Mouse (Mus musculus) stomach, embryonic 15.5 days (tissue): ENCODE data around the gene Madcam1. TPM values are rescaled to one million over a fixed set of nuclear protein-coding genes. Genes with fewer than 3 reads are reported as not detected.

ENCODE experiments used
- ATAC-seq: fragments of 200-750 bp; cut with Nextera tagmentation; 2 replicates; pipeline ENCODE4 v1.8.0; 2017; ENCODE audit warnings: low read depth, moderate number of reproducible peaks, moderate TSS enrichment; ENCODE audit not compliant: insufficient read depth, low FRiP score
- H3K27ac ChIP-seq: fragments of 300-500 bp; sonication (generic); 2 replicates; pipeline ENCODE4 v1.5.1; 2015; ENCODE audit warnings: mild to moderate bottlenecking, inconsistent platforms
- H3K27me3 ChIP-seq: fragments of 300-500 bp; sonication (generic); replicated peaks from 2 replicates; pipeline ENCODE4 v1.6.1; 2015; ENCODE audit warnings: inconsistent platforms
- H3K36me3 ChIP-seq: fragments of 300-500 bp; sonication (generic); 2 replicates; pipeline ENCODE4 v1.6.1; 2015; ENCODE audit warnings: inconsistent platforms
- H3K4me1 ChIP-seq: fragments of 300-500 bp; sonication (generic); 2 replicates; pipeline ENCODE4 v1.6.1; 2015; ENCODE audit warnings: inconsistent platforms
- H3K4me2 ChIP-seq: fragments of 300-500 bp; sonication (generic); 2 replicates; pipeline ENCODE4 v1.6.1; 2015; ENCODE audit warnings: mild to moderate bottlenecking, inconsistent platforms
- H3K4me3 ChIP-seq: fragments of 300-500 bp; sonication (generic); replicated peaks from 2 replicates; pipeline ENCODE4 v1.5.1; 2015; ENCODE audit warnings: inconsistent platforms
- H3K9ac ChIP-seq: fragments of 300-500 bp; sonication (generic); 2 replicates; pipeline ENCODE4 v1.6.1; 2015; ENCODE audit warnings: inconsistent platforms
- H3K9me3 ChIP-seq: fragments of 300-500 bp; sonication (generic); 2 replicates; pipeline ENCODE4 v1.6.1; 2016; ENCODE audit warnings: inconsistent platforms
- WGBS: fragments of 180-500 bp; shearing (Covaris S2); methylation state at CpG from one replicate; pipeline ENCODE4 v1.1.7; 2015; 5-methylcytosine and 5-hydroxymethylcytosine counted together
- polyA plus RNA-seq: library from polyadenylated mRNA; unstranded; fragments of >200 nt; fragmentation: Nextera tagmentation; extraction: Ambion mirVana; gene quantifications from 2 replicates; pipeline ENCODE4 v1.2.1, GENCODE M21; 2015

The Madcam1 gene
- polyA plus RNA-seq, 1 experiment from 2014 or later: 41.1 TPM

DNA sequence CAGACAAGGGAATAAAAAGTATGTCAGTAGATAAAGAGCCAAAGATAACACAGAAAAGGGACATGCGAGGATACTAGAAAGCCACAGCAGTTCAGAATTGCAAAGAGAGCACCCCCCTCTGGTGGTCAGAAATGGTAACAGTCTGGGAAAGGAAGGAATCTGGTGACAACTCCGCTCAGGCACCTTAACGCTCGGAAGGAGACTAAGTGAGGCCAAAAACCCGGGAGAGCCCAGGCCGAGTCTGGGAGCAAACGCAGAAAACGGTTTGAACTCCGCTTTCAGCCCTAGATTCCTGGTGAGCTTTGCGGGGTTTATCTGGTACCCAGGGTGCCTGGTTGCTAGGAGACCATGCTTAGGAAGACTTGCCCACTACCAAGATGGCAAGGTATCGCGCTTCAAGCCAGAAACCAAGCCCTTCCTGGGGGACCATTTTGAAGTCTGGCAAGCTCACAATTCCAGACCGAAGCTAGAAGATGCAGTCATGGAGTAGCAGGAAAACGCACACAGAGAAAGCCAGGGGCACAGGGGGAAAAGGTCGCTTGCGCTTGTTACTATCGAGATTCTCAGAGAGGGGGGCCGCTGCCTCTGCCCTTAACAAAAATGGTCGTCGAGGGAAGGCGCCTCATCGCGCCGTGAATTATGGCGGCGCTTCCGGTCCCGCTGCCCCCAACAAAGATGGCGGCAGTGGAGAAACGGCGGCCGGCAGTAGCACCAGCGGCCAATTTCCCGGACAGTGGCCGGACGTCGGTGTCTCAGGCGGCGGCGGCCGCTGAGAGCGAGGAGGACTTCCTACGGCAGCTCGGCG is 4.6 kb downstream of the Madcam1 start, which contains the start of gene Tpgs1:
Gene Tpgs1 (plus strand): TSS at position 599 of the 805 bp plus-strand sequence.
- under 1% methylated on average over 45 of the region's 45 CpGs for WGBS
- H3K36me3 ChIP-seq: peaks cover 6% of the 10 kb centered on the region; the same call in 1 of the 2 replicates
- H3K27me3 ChIP-seq: no peaks in the 10 kb centered on the region
- H3K4me3 ChIP-seq: peak within 1 kb of the TSS; percentile 100
- H3K27ac ChIP-seq: peak within 1 kb of the TSS; percentile 94
- peak; percentile 64 for ATAC-seq
- H3K4me1 ChIP-seq: peaks cover 15% of the 10 kb centered on the region
- H3K9ac ChIP-seq: peak within 1 kb of the TSS; percentile 92
- no peaks in the 10 kb centered on the region for H3K9me3 ChIP-seq
- peak within 1 kb of the TSS; percentile 89 for H3K4me2 ChIP-seq

DNA sequence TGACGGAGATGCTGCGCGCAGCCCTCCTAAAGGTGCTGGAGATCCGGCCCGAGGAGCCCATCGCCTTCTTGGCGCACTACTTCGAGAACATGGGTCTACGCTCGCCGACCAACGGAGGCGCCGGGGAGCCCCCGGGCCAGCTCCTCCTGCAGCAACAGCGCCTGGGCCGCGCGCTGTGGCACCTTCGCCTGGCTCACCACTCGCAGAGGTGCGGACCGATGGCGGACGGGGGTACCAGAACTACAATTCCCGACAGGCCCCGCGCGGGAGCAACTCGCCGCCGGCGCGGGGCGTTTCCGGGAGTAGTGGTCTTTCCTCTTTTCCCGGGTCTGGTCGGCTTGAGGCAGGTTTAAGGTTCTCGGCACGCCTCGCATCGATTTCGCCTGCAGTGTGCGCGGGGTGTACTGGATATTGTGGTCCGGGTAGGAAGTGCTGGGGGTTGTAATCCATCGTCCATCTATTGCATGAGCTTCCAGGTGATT is 5.3 kb downstream of the Madcam1 start:
- Histone ChIP-seq H3K4me1 (peaks cover 11% of the 10 kb centered on the region), H3K27me3 (no peaks in the 10 kb centered on the region), H3K36me3 (peaks cover 6% of the 10 kb centered on the region; the same call in 1 of the 2 replicates), H3K9me3 (no peaks in the 10 kb centered on the region), H3K4me3 (peak overlapping the region; percentile 100), H3K4me2 (peak overlapping the region; percentile 89), H3K9ac (peak overlapping the region; percentile 92), H3K27ac (peak overlapping the region; percentile 94)
- under 1% methylated on average over 47 of the region's 47 CpGs for WGBS
- peak; percentile 33; the same call in 1 of the 2 replicates for ATAC-seq

DNA sequence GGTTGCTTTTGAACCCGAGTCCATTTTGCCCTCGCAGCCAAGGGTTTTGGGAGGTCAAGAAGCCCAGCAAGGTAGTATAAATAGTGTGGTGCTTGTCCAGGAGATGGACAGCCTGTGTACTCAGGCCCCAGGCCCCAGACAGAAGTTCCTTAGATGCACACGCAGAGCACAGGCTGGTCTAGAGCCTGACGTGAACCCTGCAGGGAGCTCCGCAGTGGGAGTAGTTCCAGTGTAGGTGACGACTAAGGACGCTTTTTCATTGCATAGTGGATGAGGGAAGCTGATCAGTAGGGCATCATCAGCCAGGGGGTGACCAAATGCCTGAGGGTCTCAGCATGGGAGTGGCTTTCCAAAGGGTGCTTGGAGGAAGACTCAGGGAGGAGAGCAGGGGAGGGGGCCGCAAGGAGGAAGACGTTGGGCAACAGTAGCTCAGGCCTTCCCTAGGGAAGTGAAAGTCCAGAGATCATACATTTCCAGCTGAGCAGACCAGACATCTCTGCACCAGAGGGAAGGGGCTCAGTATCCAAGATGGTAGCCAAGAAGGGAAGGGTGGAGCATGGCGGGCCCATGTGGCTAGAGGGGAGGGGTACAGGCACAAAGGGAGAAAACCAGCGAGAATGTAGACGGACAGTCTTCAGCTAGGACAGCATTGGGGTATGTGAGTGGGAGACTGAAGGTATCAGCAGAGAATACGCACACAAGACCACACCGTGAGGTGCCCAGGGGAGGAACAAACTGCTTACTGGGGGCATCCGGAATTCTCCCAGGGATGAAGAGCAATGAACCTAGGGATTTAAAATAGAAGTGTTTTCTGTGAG is 5.9 kb downstream of the Madcam1 start:
- H3K27ac ChIP-seq: peak overlapping the region; percentile 94
- H3K4me1 ChIP-seq: peaks cover 11% of the 10 kb centered on the region
- peak overlapping the region; percentile 89 for H3K4me2 ChIP-seq
- peak overlapping the region; percentile 92 for H3K9ac ChIP-seq
- ATAC-seq: peak; percentile 9; the same call in 1 of the 2 replicates
- no peaks in the 10 kb centered on the region for H3K27me3 ChIP-seq
- H3K9me3 ChIP-seq: no peaks in the 10 kb centered on the region
- H3K4me3 ChIP-seq: peak overlapping the region; percentile 100
- WGBS: 30% methylated on average over 15 of the region's 15 CpGs
- H3K36me3 ChIP-seq: peaks cover 6% of the 10 kb centered on the region; the same call in 1 of the 2 replicates

GRCm38 (mm10) chr10:79671396-79672087 is 7.2 kb downstream of the Madcam1 start:
- WGBS: 47% methylated on average over 6 of the region's 6 CpGs
- Histone ChIP-seq H3K9ac (no peak overlapping the region), H3K36me3 (peaks cover 6% of the 10 kb centered on the region; the same call in 1 of the 2 replicates), H3K4me1 (peaks cover 11% of the 10 kb centered on the region), H3K27ac (no peak overlapping the region), H3K27me3 (no peaks in the 10 kb centered on the region), H3K4me2 (no peak overlapping the region), H3K4me3 (no peak overlapping the region), H3K9me3 (no peaks in the 10 kb centered on the region)
- ATAC-seq: no peak

- Histone ChIP-seq H3K9me3 (no peaks in the 10 kb centered on the region), H3K4me2 (no peak overlapping the region), H3K27me3 (no peaks in the 10 kb centered on the region), H3K4me1 (peaks cover 11% of the 10 kb centered on the region), H3K36me3 (peaks cover 6% of the 10 kb centered on the region; the same call in 1 of the 2 replicates), H3K9ac (no peak overlapping the region), H3K4me3 (no peak overlapping the region), H3K27ac (no peak overlapping the region)
- 51% methylated on average over 3 of the region's 3 CpGs for WGBS
- ATAC-seq: no peak
These were observed 7.7 kb downstream of the Madcam1 start for GRCm38 (mm10) chr10:79672088-79672455.

DNA sequence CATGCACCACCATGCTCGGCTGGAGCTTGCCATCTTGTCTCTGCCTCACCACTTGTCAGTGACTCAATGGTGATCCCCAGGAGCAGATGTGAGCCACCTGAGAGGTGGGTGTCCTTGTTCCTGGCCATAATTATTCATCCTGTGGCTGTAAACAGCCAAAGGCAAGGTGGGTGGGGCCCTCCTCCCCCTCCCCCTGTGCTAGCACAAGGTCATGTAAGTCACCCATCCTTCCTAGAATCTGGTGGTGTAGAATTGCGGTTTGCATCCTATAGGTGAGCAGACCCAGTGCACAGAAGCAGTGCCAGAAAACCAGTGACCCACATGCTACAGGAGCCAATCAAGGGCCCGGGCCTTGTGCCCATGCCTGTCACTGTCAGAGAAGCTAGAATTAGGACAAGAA is 8.7 kb downstream of the Madcam1 start:
- no peaks in the 10 kb centered on the region for H3K9me3 ChIP-seq
- H3K4me3 ChIP-seq: no peak overlapping the region
- peaks cover 11% of the 10 kb centered on the region for H3K4me1 ChIP-seq
- 91% methylated on average over 3 of the region's 3 CpGs for WGBS
- no peak for ATAC-seq
- no peak overlapping the region for H3K4me2 ChIP-seq
- H3K27me3 ChIP-seq: no peaks in the 10 kb centered on the region
- H3K9ac ChIP-seq: no peak overlapping the region
- H3K27ac ChIP-seq: no peak overlapping the region
- H3K36me3 ChIP-seq: peaks cover 6% of the 10 kb centered on the region; the same call in 1 of the 2 replicates

- Histone ChIP-seq H3K4me2 (no peak overlapping the region), H3K9ac (no peak overlapping the region), H3K27me3 (no peaks in the 10 kb centered on the region), H3K4me1 (peaks cover 5% of the 10 kb centered on the region), H3K27ac (no peak overlapping the region), H3K9me3 (no peaks in the 10 kb centered on the region), H3K36me3 (peaks cover 6% of the 10 kb centered on the region; the same call in 1 of the 2 replicates), H3K4me3 (no peak overlapping the region)
- ATAC-seq: no peak
- WGBS: 62% methylated on average over 44 of the region's 44 CpGs
These were observed 11.1 kb downstream of the Madcam1 start for GRCm38 (mm10) chr10:79675346-79676035.

DNA sequence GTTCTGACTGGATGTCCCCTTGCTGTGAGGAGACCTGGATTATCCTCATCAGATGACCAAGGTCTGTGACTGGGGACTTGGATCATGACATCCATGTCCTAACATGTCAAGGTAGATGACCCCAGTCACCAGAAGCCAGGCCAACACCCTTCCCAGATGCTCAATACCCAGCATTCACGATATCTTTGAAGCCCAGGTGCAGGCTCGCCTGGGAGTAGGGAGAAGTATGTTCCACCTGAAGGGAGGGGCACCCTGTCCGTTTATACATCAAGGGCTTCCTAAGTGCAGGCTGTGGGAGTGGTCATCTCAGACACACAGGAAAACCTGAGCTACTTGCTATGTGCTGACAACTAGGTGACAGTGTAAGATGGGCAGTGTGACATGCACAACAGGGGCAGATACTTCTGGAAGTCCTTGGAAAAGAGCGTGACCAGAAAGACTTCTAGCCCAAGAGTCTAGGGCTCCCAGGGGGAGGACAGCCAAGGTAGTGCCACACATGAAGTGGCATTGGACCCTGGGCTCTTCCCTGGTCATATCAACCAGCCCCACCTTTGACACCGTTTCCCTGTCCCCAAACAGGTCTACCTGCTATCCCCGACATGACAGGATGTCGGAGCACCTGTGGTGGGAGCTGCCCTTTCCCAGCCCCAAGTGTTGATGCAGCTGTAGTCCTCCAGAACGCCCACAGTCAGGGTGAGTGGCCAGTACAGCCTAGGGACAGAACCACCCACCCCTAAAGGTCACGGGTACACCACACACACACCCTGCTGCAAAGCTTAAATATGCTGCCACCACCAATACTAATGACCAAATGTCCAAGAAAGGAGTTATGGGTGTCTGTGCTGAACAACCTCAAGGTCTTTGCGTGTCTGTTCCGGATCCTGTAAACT is 16.5 kb downstream of the Madcam1 start:
- H3K9ac ChIP-seq: no peak overlapping the region
- WGBS: 24% methylated on average over 11 of the region's 11 CpGs
- no peaks in the 10 kb centered on the region for H3K9me3 ChIP-seq

DNA sequence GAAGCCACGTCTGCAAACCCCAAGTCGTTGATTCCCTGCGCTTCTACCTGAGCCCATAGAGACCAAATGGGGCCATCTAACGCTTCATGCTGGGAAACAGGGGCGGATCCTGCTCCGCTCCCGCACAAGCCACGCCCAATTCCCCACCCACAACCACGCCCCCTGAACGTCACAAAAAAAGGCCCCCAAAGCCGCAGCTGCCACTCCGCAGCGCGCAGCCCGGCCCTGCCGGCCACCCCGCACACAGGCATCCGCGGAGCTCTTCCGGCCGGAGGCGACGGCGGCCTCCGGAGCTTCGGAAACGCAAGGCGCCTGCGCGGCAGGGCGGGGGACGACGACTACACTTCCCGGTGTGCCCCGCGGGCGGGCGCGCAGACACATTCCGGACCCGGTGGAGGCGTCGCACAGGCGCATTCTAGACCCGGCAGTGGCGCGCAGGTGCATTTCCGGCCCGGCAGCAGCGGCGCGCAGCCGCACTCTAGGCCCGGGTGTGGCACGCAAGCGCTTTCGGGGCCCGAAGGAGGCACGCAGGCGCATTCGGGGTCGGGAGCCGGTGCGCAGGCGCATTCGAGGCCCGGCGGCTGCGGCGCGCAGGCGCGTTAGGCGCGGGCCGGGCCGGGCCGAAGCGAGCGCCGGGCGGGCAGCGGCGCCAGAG is 17.4 kb downstream of the Madcam1 start, which contains the start of gene Cdc34:
Gene Cdc34 (plus strand): TSS at position 605 of the 655 bp plus-strand sequence.
- peak within 1 kb of the TSS; percentile 88 for H3K27ac ChIP-seq
- peak within 1 kb of the TSS; percentile 81 for H3K9ac ChIP-seq
- peaks cover 22% of the 10 kb centered on the region for H3K4me1 ChIP-seq
- H3K36me3 ChIP-seq: peaks cover 20% of the 10 kb centered on the region
- peak within 1 kb of the TSS; percentile 88 for H3K4me2 ChIP-seq
- H3K27me3 ChIP-seq: no peaks in the 10 kb centered on the region
- peak within 1 kb of the TSS; percentile 82 for H3K4me3 ChIP-seq
- H3K9me3 ChIP-seq: no peaks in the 10 kb centered on the region
- ATAC-seq: peak; percentile 96
- under 1% methylated on average over 77 of the region's 84 CpGs for WGBS

More for the DNA sequence above, 16.5 kb downstream of the Madcam1 start:
- Histone ChIP-seq H3K27me3 (no peaks in the 10 kb centered on the region), H3K4me1 (peaks cover 22% of the 10 kb centered on the region), H3K27ac (peak overlapping the region; percentile 88), H3K36me3 (peaks cover 12% of the 10 kb centered on the region), H3K4me2 (peak overlapping the region; percentile 72), H3K4me3 (peak overlapping the region; percentile 82)
- ATAC-seq: peak; percentile 5; the same call in 1 of the 2 replicates

DNA sequence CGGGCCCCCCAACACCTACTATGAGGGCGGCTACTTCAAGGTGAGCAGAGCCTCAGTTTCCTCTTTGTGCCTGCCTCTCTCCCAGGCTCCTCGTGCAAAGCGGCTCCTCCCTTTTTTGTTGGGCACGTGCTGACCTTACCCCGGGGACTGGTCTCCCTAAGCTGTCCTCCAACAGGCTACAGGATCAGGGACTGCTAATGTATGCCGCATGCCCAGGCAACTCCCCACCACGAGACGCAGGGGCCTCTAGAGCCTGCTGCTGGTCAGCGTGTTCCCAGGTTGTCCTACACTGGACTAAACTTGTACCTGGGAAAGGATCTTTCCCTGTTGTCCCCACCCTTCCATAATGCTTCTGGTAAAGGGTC is 18.2 kb downstream of the Madcam1 start:
- no peaks in the 10 kb centered on the region for H3K27me3 ChIP-seq
- peak overlapping the region; percentile 88 for H3K4me2 ChIP-seq
- peak overlapping the region; percentile 81 for H3K9ac ChIP-seq
- peaks cover 28% of the 10 kb centered on the region for H3K36me3 ChIP-seq
- peaks cover 22% of the 10 kb centered on the region for H3K4me1 ChIP-seq
- H3K9me3 ChIP-seq: no peaks in the 10 kb centered on the region
- 0% methylated on average over 10 of the region's 10 CpGs for WGBS
- ATAC-seq: no peak
- H3K27ac ChIP-seq: peak overlapping the region; percentile 79
- H3K4me3 ChIP-seq: peak overlapping the region; percentile 82
